Mouse (Mus musculus): Measurements from ENCODE around the gene Ackr1.
A peak's percentile ranks its signal among the peaks of the same experiment; 100 is the strongest.

GRCm38 (mm10) chr1:173377380-173378112 is 44.0 kb upstream of the Ackr1 start:
- TF ChIP-seq CTCF (IDR thresholded peaks at IDR 0.05; ENCODE audit: low read depth) (peak; percentile 92), EP300 (IDR thresholded peaks at IDR 0.05; ENCODE audit: low read depth) (no peak)

Measured in liver, postnatal 0 days (tissue).